Mouse (Mus musculus) hindbrain, embryonic 12.5 days (tissue): Measurements from ENCODE around the gene 4930467E23Rik. TPM values are rescaled to one million over a fixed set of nuclear protein-coding genes. Genes with fewer than 3 reads are reported as not detected.
"Not testable (repeated sequence)": the region's sequence is repeated elsewhere in the genome, so short reads cannot be mapped to it uniquely, and the experiment has no call there.

Experiments used
- ATAC-seq: fragments of 200-750 bp; cut with Nextera tagmentation; 2 replicates; pipeline ENCODE4 v1.8.0; 2017; ENCODE audit warnings: moderate TSS enrichment; ENCODE audit not compliant: low FRiP score
- H3K27ac ChIP-seq: fragments of 300-500 bp; sonication (generic); 2 replicates; pipeline ENCODE4 v1.5.1; 2016; ENCODE audit warnings: mild to moderate bottlenecking
- H3K27me3 ChIP-seq: fragments of 300-500 bp; sonication (generic); 2 replicates; pipeline ENCODE4 v1.6.1; 2016; ENCODE audit warnings: mild to moderate bottlenecking
- H3K36me3 ChIP-seq: fragments of 300-500 bp; sonication (generic); 2 replicates; pipeline ENCODE4 v1.6.1; 2016; ENCODE audit warnings: mild to moderate bottlenecking
- H3K4me1 ChIP-seq: fragments of 300-500 bp; sonication (generic); 2 replicates; pipeline ENCODE4 v1.6.1; 2016
- H3K4me2 ChIP-seq: fragments of 300-500 bp; sonication (generic); replicated peaks from 2 replicates; pipeline ENCODE4 v1.6.1; 2016; ENCODE audit warnings: mild to moderate bottlenecking
- H3K4me3 ChIP-seq: fragments of 300-500 bp; sonication (generic); 2 replicates; pipeline ENCODE4 v1.5.1; 2016; ENCODE audit warnings: mild to moderate bottlenecking
- H3K9ac ChIP-seq: fragments of 300-500 bp; sonication (generic); 2 replicates; pipeline ENCODE4 v1.6.1; 2016; ENCODE audit warnings: mild to moderate bottlenecking, moderate library complexity
- H3K9me3 ChIP-seq: fragments of 300-500 bp; sonication (generic); replicated peaks from 2 replicates; pipeline ENCODE4 v1.6.1; 2016; ENCODE audit warnings: mild to moderate bottlenecking
- WGBS: fragments of 180-500 bp; shearing (Covaris S2); methylation state at CpG from one replicate; pipeline ENCODE4 v1.1.7; 2016; 5-methylcytosine and 5-hydroxymethylcytosine counted together
- polyA plus RNA-seq: library from polyadenylated mRNA; unstranded; fragments of >200 nt; fragmentation: Nextera tagmentation; extraction: Ambion mirVana; gene quantifications from 2 replicates; pipeline ENCODE4 v1.2.1, GENCODE M21; 2016

4930467E23Rik gene
- polyA plus RNA-seq, result 0.09 TPM in 1 of 2 replicates, not detected in the other

DNA sequence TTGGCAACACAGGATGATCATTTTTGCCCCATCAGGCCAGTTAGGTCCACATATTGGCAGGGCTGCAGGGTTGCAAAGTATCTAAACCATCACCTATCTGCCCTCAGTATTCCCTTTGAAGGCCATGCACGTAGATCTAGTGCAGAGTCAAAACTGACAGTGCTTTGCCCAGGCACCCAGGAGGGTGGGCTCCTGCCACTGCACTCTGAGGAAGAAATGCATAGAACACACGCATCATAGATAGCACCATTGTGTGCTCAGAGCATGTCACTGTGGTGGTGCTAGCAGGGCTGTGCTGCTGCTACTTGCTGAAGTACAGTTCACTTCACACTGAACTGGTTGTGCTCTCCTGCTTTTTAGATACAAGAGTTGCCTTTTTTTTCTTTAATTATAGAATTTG lies at the start of gene 4930467E23Rik:
Gene 4930467E23Rik (plus strand): TSS at position 301 of the 400 bp plus-strand sequence.
- not testable (repeated sequence) for H3K36me3 ChIP-seq, ATAC-seq, H3K4me2 ChIP-seq, H3K4me3 ChIP-seq, H3K9me3 ChIP-seq, H3K9ac ChIP-seq, H3K27ac ChIP-seq, H3K27me3 ChIP-seq, H3K4me1 ChIP-seq
- no CpG with 5 or more reads among the region's 2 CpGs for WGBS

- not testable (repeated sequence) for H3K4me2 ChIP-seq, ATAC-seq, H3K27ac ChIP-seq, H3K4me1 ChIP-seq, H3K27me3 ChIP-seq, H3K9me3 ChIP-seq, H3K4me3 ChIP-seq, H3K36me3 ChIP-seq, H3K9ac ChIP-seq
- WGBS, result 79% methylated on average over 2 of the region's 3 CpGs
These were observed 47.1 kb upstream of the 4930467E23Rik start for GRCm38 (mm10) chr8:19682311-19682710.

- H3K4me1 ChIP-seq, H3K27ac ChIP-seq, H3K36me3 ChIP-seq, H3K4me2 ChIP-seq, H3K9ac ChIP-seq, H3K4me3 ChIP-seq, H3K27me3 ChIP-seq, ATAC-seq, H3K9me3 ChIP-seq: not testable (repeated sequence)
- 83% methylated on average over 3 of the region's 3 CpGs for WGBS
These were observed 43.9 kb upstream of the 4930467E23Rik start for GRCm38 (mm10) chr8:19685476-19685875.

GRCm38 (mm10) chr8:19688802-19689525 lies 40.4 kb upstream of the 4930467E23Rik start:
- H3K9ac ChIP-seq, H3K27ac ChIP-seq, H3K9me3 ChIP-seq, H3K4me2 ChIP-seq, ATAC-seq, H3K27me3 ChIP-seq, H3K4me1 ChIP-seq, H3K36me3 ChIP-seq, H3K4me3 ChIP-seq: not testable (repeated sequence)
- WGBS, result 81% methylated on average over 6 of the region's 6 CpGs

- H3K27me3 ChIP-seq, H3K9me3 ChIP-seq, H3K36me3 ChIP-seq, H3K27ac ChIP-seq, H3K4me3 ChIP-seq, H3K4me2 ChIP-seq, H3K9ac ChIP-seq, H3K4me1 ChIP-seq, ATAC-seq: not testable (repeated sequence)
- WGBS, result 75% methylated on average over 1 of the region's 1 CpGs
These were observed 39.6 kb upstream of the 4930467E23Rik start for GRCm38 (mm10) chr8:19689745-19690144.

GRCm38 (mm10) chr8:19691421-19691820 lies 38.0 kb upstream of the 4930467E23Rik start:
- not testable (repeated sequence) for ATAC-seq, H3K9me3 ChIP-seq, H3K4me2 ChIP-seq, H3K36me3 ChIP-seq, H3K4me3 ChIP-seq, H3K27me3 ChIP-seq, H3K4me1 ChIP-seq, H3K27ac ChIP-seq, H3K9ac ChIP-seq
- WGBS, result 83% methylated on average over 6 of the region's 6 CpGs

GRCm38 (mm10) chr8:19697497-19698077 lies 31.8 kb upstream of the 4930467E23Rik start:
- not testable (repeated sequence) for H3K4me1 ChIP-seq, ATAC-seq, H3K9me3 ChIP-seq, H3K27ac ChIP-seq, H3K4me3 ChIP-seq, H3K27me3 ChIP-seq, H3K9ac ChIP-seq, H3K36me3 ChIP-seq, H3K4me2 ChIP-seq
- WGBS, result 85% methylated on average over 11 of the region's 11 CpGs

DNA sequence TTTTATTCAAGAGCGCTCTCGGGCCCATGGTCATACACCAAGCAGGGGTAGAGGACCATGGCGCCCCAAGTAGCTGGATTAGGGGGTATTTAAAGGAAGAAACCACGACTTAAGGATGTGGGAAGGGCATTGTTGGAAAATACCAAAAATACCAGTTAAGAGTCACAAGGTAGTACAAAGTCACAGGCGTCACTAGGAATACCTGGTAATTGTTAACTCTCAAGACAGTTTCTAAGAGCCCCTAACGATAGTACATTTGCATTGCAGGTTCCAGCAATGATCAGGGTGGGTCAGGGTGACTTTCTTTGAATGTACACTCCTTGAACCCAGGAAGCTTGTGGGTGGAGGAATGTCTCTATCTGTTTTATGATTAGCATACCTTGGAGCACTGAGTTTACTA lies 31.3 kb upstream of the 4930467E23Rik start:
- not testable (repeated sequence) for ATAC-seq, H3K36me3 ChIP-seq, H3K9ac ChIP-seq, H3K4me3 ChIP-seq, H3K27ac ChIP-seq, H3K4me1 ChIP-seq, H3K27me3 ChIP-seq, H3K4me2 ChIP-seq, H3K9me3 ChIP-seq
- WGBS, result 77% methylated on average over 6 of the region's 6 CpGs

- H3K9me3 ChIP-seq, ATAC-seq, H3K9ac ChIP-seq, H3K27me3 ChIP-seq, H3K4me1 ChIP-seq, H3K4me2 ChIP-seq, H3K27ac ChIP-seq, H3K36me3 ChIP-seq, H3K4me3 ChIP-seq: not testable (repeated sequence)
- WGBS, result 81% methylated on average over 4 of the region's 4 CpGs
These were observed 30.7 kb upstream of the 4930467E23Rik start for GRCm38 (mm10) chr8:19698722-19699121.

DNA sequence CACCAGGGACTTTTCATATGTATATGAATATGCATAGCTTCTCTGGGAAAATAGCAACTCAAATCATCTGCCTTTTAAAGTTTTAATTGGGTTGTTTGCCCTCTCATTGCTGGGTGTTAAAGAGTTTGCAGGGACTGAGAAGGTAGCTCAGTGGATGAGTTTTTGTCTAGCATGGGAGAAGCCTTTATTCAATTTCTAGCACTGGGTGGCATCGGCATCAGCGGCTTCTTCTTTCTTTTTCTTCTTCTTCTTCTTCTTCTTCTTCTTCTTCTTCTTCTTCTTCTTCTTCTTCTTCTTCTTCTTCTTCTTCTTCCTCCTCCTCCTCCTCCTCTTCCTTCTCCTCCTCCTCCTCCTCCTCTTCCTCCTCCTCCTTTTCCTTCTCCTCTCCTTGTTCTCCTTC lies 28.1 kb upstream of the 4930467E23Rik start:
- not testable (repeated sequence) for H3K9me3 ChIP-seq, H3K27me3 ChIP-seq, H3K4me2 ChIP-seq, ATAC-seq, H3K4me3 ChIP-seq, H3K9ac ChIP-seq, H3K27ac ChIP-seq, H3K4me1 ChIP-seq, H3K36me3 ChIP-seq
- 94% methylated on average over 2 of the region's 2 CpGs for WGBS

DNA sequence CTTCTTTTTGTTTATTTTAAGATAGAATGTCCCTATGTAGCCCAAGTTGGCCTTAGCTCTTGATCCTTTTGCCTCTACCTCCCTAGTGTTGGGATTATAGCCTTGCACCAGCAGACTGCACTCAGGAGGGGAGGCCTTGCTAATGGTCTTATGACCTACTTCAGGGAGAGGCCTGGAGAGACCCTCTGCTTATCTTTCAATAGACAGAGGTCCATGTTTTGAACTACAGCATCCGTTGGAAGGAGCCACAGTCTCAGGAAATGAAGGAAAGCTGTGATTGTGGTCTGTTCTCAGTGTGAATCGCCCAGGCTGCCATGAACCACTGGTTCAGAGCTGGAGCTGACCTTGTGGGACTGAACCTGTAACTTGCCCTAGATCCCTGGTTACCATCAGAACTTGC lies 27.1 kb upstream of the 4930467E23Rik start:
- not testable (repeated sequence) for H3K4me1 ChIP-seq, H3K27me3 ChIP-seq, H3K9ac ChIP-seq, ATAC-seq, H3K36me3 ChIP-seq, H3K27ac ChIP-seq, H3K4me2 ChIP-seq, H3K4me3 ChIP-seq
- WGBS, result 71% methylated on average over 2 of the region's 2 CpGs
- H3K9me3 ChIP-seq, result peaks cover 10% of the 10 kb centered on the region

DNA sequence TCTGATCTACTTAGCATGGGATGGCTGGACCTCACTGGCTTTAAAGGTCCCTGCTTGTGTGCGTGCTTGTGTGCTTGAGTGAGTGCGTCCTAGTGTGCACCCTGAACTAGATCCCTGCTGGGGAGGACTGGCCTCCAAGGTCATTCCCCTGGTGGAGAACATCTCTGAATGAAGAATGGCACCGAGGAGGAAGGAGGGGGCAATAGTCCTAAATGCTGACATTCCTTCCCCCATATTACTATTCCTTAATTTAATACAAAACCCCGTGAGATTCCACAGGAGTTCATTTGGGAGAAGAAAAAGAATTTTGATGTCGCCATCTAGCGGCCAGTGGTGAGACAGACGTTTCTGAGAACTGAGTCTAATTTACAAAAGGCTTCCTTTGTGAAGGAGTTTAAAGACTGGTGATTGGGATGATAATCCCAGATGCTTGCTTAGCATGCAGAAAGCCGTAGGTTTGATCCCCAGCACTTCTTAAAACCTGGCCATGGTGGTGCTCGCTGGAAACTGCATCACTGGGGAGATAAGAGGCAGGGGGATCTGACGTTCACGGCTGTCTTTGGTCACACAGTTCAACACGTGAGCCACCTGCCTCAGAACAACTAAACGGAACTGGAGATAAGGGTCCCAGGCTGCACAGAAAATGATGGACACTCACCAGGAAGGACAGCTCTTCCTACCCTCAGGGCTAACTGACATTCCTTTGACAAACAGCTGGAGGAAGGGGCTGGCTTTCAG lies 26.2 kb upstream of the 4930467E23Rik start:
- not testable (repeated sequence) for H3K4me2 ChIP-seq, H3K4me1 ChIP-seq, H3K36me3 ChIP-seq, H3K9ac ChIP-seq, H3K4me3 ChIP-seq, H3K27ac ChIP-seq, H3K9me3 ChIP-seq, H3K27me3 ChIP-seq
- peak; percentile 88 for ATAC-seq
- WGBS, result 47% methylated on average over 13 of the region's 13 CpGs

GRCm38 (mm10) chr8:19703906-19704305 lies 25.5 kb upstream of the 4930467E23Rik start:
- H3K4me3 ChIP-seq, H3K9ac ChIP-seq, H3K4me2 ChIP-seq, H3K27ac ChIP-seq, H3K36me3 ChIP-seq, H3K9me3 ChIP-seq, ATAC-seq, H3K27me3 ChIP-seq, H3K4me1 ChIP-seq: not testable (repeated sequence)
